Mouse (Mus musculus) thymus, adult 2 months (tissue): ENCODE results near the gene Rita1. TPM values are rescaled to one million over a fixed set of nuclear protein-coding genes. Genes with fewer than 3 reads are reported as not detected.
A peak's percentile ranks its signal among the peaks of the same experiment; 100 is the strongest.

ENCODE experiments used
- DNase-seq: peaks from one replicate; pipeline ENCODE4 v3.0.0; 2021
- H3K27ac ChIP-seq: fragments of 200-500 bp; 2 replicates; pipeline ENCODE4 v1.5.1; 2012; ENCODE audit warnings: low read length, control low read depth; ENCODE audit not compliant: control insufficient read depth, insufficient read depth
- H3K27me3 ChIP-seq: fragments of 200-500 bp; 2 replicates; pipeline ENCODE4 v1.6.1; 2012; ENCODE audit warnings: mild to moderate bottlenecking, low read length, moderate library complexity, mixed read lengths; ENCODE audit not compliant: control insufficient read depth, insufficient read depth
- H3K36me3 ChIP-seq: fragments of 200-500 bp; 2 replicates; pipeline ENCODE4 v1.6.1; 2012; ENCODE audit warnings: mild to moderate bottlenecking, low read length, moderate library complexity; ENCODE audit not compliant: control insufficient read depth, insufficient read depth
- H3K4me1 ChIP-seq: fragments of 200-500 bp; replicated peaks from 2 replicates; pipeline ENCODE4 v1.6.1; 2012; ENCODE audit warnings: low read length; ENCODE audit not compliant: control insufficient read depth, insufficient read depth
- H3K4me3 ChIP-seq: fragments of 200-500 bp; 2 replicates; pipeline ENCODE4 v1.5.1; 2012; ENCODE audit warnings: mild to moderate bottlenecking, low read length, control low read depth, moderate library complexity; ENCODE audit not compliant: control insufficient read depth, insufficient read depth
- CTCF ChIP-seq: fragments of 200-500 bp; IDR thresholded peaks from 2 replicates; pipeline ENCODE4 v1.5.1; 2012; ENCODE audit warnings: mild to moderate bottlenecking, control low read depth, low read length, moderate library complexity, borderline replicate concordance; ENCODE audit not compliant: control insufficient read depth, poor library complexity, insufficient read depth; ENCODE audit errors: extremely low read depth
- POLR2A ChIP-seq: fragments of 200-500 bp; IDR thresholded peaks from 2 replicates; pipeline ENCODE4 v1.6.1; 2012; ENCODE audit warnings: mild to moderate bottlenecking, low read length, control low read depth, moderate library complexity; ENCODE audit not compliant: control insufficient read depth, poor library complexity, insufficient read depth; ENCODE audit errors: extremely low read depth
- WGBS: fragments of 180-500 bp; shearing (Covaris S2); methylation state at CpG from one replicate; pipeline ENCODE4 v1.1.7; 2018; 5-methylcytosine and 5-hydroxymethylcytosine counted together
- polyA plus RNA-seq: library from polyadenylated mRNA; depleted of rRNA; stranded (reverse); fragments of >200 nt; gene quantifications from 2 replicates; pipeline ENCODE4 v1.2.3, GENCODE M21; 2012

Gene Rita1
- polyA plus RNA-seq, 1 experiment: 20.6 TPM

- 85% methylated on average over 16 of the region's 16 CpGs for WGBS
- no peaks in the 10 kb centered on the region for H3K36me3 ChIP-seq
- peaks cover 19% of the 10 kb centered on the region for H3K4me1 ChIP-seq
- no peak; the same call in 1 of the 2 replicates for TF ChIP-seq CTCF
- TF ChIP-seq POLR2A: no peak
- DNase-seq: no peak
- H3K27me3 ChIP-seq: no peaks in the 10 kb centered on the region
- H3K4me3 ChIP-seq: no peak overlapping the region
- no peak overlapping the region for H3K27ac ChIP-seq
Measured at GRCm38 (mm10) chr5:120590356-120591010, 21.9 kb downstream of the Rita1 start.

- Histone ChIP-seq H3K4me3 (peak within 1 kb of the TSS; percentile 81), H3K36me3 (peaks cover 14% of the 10 kb centered on the region; the same call in 1 of the 2 replicates), H3K4me1 (peaks cover 26% of the 10 kb centered on the region), H3K27me3 (no peaks in the 10 kb centered on the region), H3K27ac (peak within 1 kb of the TSS; percentile 74)
- peak; percentile 100 for DNase-seq
- TF ChIP-seq CTCF (peak; percentile 61; the same call in 1 of the 2 replicates), POLR2A (peak; percentile 100)
- WGBS: under 1% methylated on average over 35 of the region's 35 CpGs
Measured at GRCm38 (mm10) chr5:120588569-120589094, 23.8 kb downstream of the Rita1 start, which contains the start of the genes Tpcn1 and Iqcd. TSS of gene Tpcn1 (minus strand) at chr5:120588673. TSS of gene Iqcd (plus strand) at chr5:120589016.

GRCm38 (mm10) chr5:120587940-120588568 lies 24.3 kb downstream of the Rita1 start:
- no peaks in the 10 kb centered on the region for H3K27me3 ChIP-seq
- TF ChIP-seq POLR2A (no peak; the same call in 1 of the 2 replicates), CTCF (no peak)
- no peak for DNase-seq
- peak overlapping the region; percentile 74 for H3K27ac ChIP-seq
- peaks cover 26% of the 10 kb centered on the region for H3K4me1 ChIP-seq
- H3K36me3 ChIP-seq: peaks cover 20% of the 10 kb centered on the region; the same call in 1 of the 2 replicates
- H3K4me3 ChIP-seq: peak overlapping the region; percentile 81
- WGBS: under 1% methylated on average over 29 of the region's 29 CpGs

GRCm38 (mm10) chr5:120587616-120587926 lies 24.8 kb downstream of the Rita1 start:
- peaks cover 26% of the 10 kb centered on the region for H3K4me1 ChIP-seq
- peaks cover 23% of the 10 kb centered on the region; the same call in 1 of the 2 replicates for H3K36me3 ChIP-seq
- DNase-seq: peak; percentile 60
- peak overlapping the region; percentile 81 for H3K4me3 ChIP-seq
- TF ChIP-seq POLR2A (peak; percentile 76), CTCF (no peak)
- H3K27ac ChIP-seq: peak overlapping the region; percentile 74
- no peaks in the 10 kb centered on the region for H3K27me3 ChIP-seq
- WGBS: 6% methylated on average over 9 of the region's 9 CpGs

- peaks cover 26% of the 10 kb centered on the region; the same call in 1 of the 2 replicates for H3K36me3 ChIP-seq
- no peaks in the 10 kb centered on the region for H3K27me3 ChIP-seq
- H3K27ac ChIP-seq: peak overlapping the region; percentile 74
- no peak for TF ChIP-seq POLR2A
- 0 out of 2 replicates have a peak, but pooled peaks have one; percentile 32 for TF ChIP-seq CTCF
- peak overlapping the region; percentile 81 for H3K4me3 ChIP-seq
- 25% methylated on average over 17 of the region's 17 CpGs for WGBS
- peaks cover 27% of the 10 kb centered on the region for H3K4me1 ChIP-seq
- DNase-seq: no peak
Measured at GRCm38 (mm10) chr5:120586741-120587615, 25.4 kb downstream of the Rita1 start.

GRCm38 (mm10) chr5:120584968-120585367 lies 27.4 kb downstream of the Rita1 start:
- WGBS: 90% methylated on average over 15 of the region's 15 CpGs
- Histone ChIP-seq H3K27ac (no peak overlapping the region), H3K4me3 (no peak overlapping the region), H3K4me1 (peaks cover 45% of the 10 kb centered on the region), H3K36me3 (peaks cover 31% of the 10 kb centered on the region; the same call in 1 of the 2 replicates), H3K27me3 (no peaks in the 10 kb centered on the region)
- DNase-seq: no peak
- TF ChIP-seq CTCF: no peak
- TF ChIP-seq POLR2A: no peak

GRCm38 (mm10) chr5:120583511-120583910 lies 28.9 kb downstream of the Rita1 start:
- Histone ChIP-seq H3K4me1 (peaks cover 53% of the 10 kb centered on the region), H3K27me3 (no peaks in the 10 kb centered on the region), H3K4me3 (no peak overlapping the region), H3K36me3 (peaks cover 31% of the 10 kb centered on the region; the same call in 1 of the 2 replicates), H3K27ac (no peak overlapping the region)
- TF ChIP-seq CTCF: no peak
- no peak for TF ChIP-seq POLR2A
- 91% methylated on average over 4 of the region's 4 CpGs for WGBS
- no peak for DNase-seq
